ENCODE assay signal across 12 mouse cellular contexts in genomic region chr8:125445225-125445609, GRCm38 (mm10).
DNase-seq lines count a peak whose midpoint lies in the region; ATAC-seq lines count a peak whose summit lies in the region.
"Had no signal": no experiment of that assay in that cellular context is flagged by ENCODE, and none has a peak within 500 bp of the region (broad histone marks: within the 10 kb centered on the region; RNA-seq: fewer than 3 reads in every experiment).

No protein-coding gene starts in this region.

- no peak overlapping the region for H3K9ac ChIP-seq in embryonic facial prominence, embryonic 14.5 days (ENCODE audit: low read depth, low read length)
- H3K9ac ChIP-seq: intestine, embryonic 15.5 days had no signal

- no peak overlapping the region for H3K27ac ChIP-seq in embryonic facial prominence, embryonic 14.5 days (replicated peaks; ENCODE audit: low read depth, low read length)
- H3K27ac ChIP-seq in embryonic facial prominence, embryonic 10.5 days (replicated peaks), result no peak overlapping the region
- H3K27ac ChIP-seq: intestine, embryonic 15.5 days; midbrain, embryonic 10.5 days had no signal

- intact Hi-C loops in gastrocnemius, postnatal 14 days (cut with DNase I; ENCODE audit: low total_unique reads), result no loop called here
- intact Hi-C loops in heart, postnatal 14 days (cut with DNase I), result loop anchor here (5.0 kb wide), 2 partner anchors 98 to 122 kb away; partner anchors contain the start of gene Sipa1l2

- H3K4me3 ChIP-seq in embryonic facial prominence, embryonic 14.5 days (ENCODE audit: low read depth, low read length), result no peak overlapping the region
- no peak overlapping the region for H3K4me3 ChIP-seq in embryonic facial prominence, embryonic 10.5 days
- H3K4me3 ChIP-seq: intestine, embryonic 15.5 days; midbrain, embryonic 10.5 days had no signal

- peak; percentile 26 for DNase-seq in embryonic facial prominence, embryonic 14.5 days (ENCODE audit: low spot score)
- no peak for DNase-seq in embryonic facial prominence, embryonic 10.5 days (ENCODE audit: low spot score)
- peak; percentile 55 for DNase-seq in gastrocnemius, postnatal 14 days
- DNase-seq in heart, postnatal 14 days, result peak; percentile 78 to 82
- DNase-seq in lung, postnatal 14 days, result peak; percentile 70
- no peak for DNase-seq in retina, postnatal 1 day
- no peak for DNase-seq in yolk sac, embryonic 10.5 days (ENCODE audit: low spot score)
- DNase-seq in frontal cortex, postnatal 36 days (ENCODE audit: low spot score in 2 of 2), result no peak
- DNase-seq: left cerebral cortex, postnatal 4 days had no signal

- H3K4me1 ChIP-seq in embryonic facial prominence, embryonic 14.5 days (ENCODE audit: control insufficient read depth, insufficient read depth, low read length), result no peaks in the 10 kb centered on the region
- peaks cover 40% of the 10 kb centered on the region for H3K4me1 ChIP-seq in embryonic facial prominence, embryonic 10.5 days
- H3K4me1 ChIP-seq: intestine, embryonic 15.5 days had no signal

- 67% methylated on average over 3 of the region's 3 CpGs for WGBS in embryonic facial prominence, embryonic 14.5 days
- 88% methylated on average over 3 of the region's 3 CpGs for WGBS in embryonic facial prominence, embryonic 10.5 days

- H3K36me3 ChIP-seq in embryonic facial prominence, embryonic 14.5 days (ENCODE audit: control insufficient read depth, insufficient read depth, low read length), result peaks cover 71% of the 10 kb centered on the region
- peaks cover 66% of the 10 kb centered on the region for H3K36me3 ChIP-seq in embryonic facial prominence, embryonic 10.5 days (replicated peaks)

- no peak overlapping the region for H3K4me2 ChIP-seq in embryonic facial prominence, embryonic 14.5 days (ENCODE audit: low read depth, low read length)
- H3K4me2 ChIP-seq: intestine, embryonic 15.5 days had no signal

- no peak for ATAC-seq in embryonic facial prominence, embryonic 14.5 days (ENCODE audit: low read depth)
- ATAC-seq: intestine, embryonic 15.5 days; Patski had no signal

- no peaks in the 10 kb centered on the region for H3K9me3 ChIP-seq in embryonic facial prominence, embryonic 14.5 days (ENCODE audit: control insufficient read depth, low read length)
- 0 out of 2 replicates have a peak, but pooled peaks cover under 1% of the 10 kb centered on the region for H3K9me3 ChIP-seq in embryonic facial prominence, embryonic 10.5 days
- H3K9me3 ChIP-seq: intestine, embryonic 15.5 days; midbrain, embryonic 10.5 days had no signal

- no peaks in the 10 kb centered on the region for H3K27me3 ChIP-seq in embryonic facial prominence, embryonic 14.5 days (replicated peaks; ENCODE audit: control insufficient read depth, insufficient read depth, low read length)
- no peaks in the 10 kb centered on the region for H3K27me3 ChIP-seq in embryonic facial prominence, embryonic 10.5 days (replicated peaks; ENCODE audit: low read depth, poor library complexity, severe bottlenecking)
- H3K27me3 ChIP-seq: intestine, embryonic 15.5 days; Patski had no signal

Comparison
In these comparisons a context has a peak if more than half of its experiments do, and no peak if none do; other contexts are left out.
1. DNase-seq: peak in embryonic facial prominence, embryonic 14.5 days (single experiment), gastrocnemius, postnatal 14 days (single experiment), heart, postnatal 14 days (2 of 2) and lung, postnatal 14 days (single experiment); none in embryonic facial prominence, embryonic 10.5 days (single experiment), retina, postnatal 1 day (single experiment), yolk sac, embryonic 10.5 days (single experiment) and frontal cortex, postnatal 36 days (0 of 2).